Mouse (Mus musculus) lung, postnatal 10 days (tissue): Measurements from ENCODE around the gene Thtpa.

ENCODE experiments used
- DNase-seq: peaks from one replicate; pipeline ENCODE4 v3.0.0; 2021

The Thtpa gene

DNA sequence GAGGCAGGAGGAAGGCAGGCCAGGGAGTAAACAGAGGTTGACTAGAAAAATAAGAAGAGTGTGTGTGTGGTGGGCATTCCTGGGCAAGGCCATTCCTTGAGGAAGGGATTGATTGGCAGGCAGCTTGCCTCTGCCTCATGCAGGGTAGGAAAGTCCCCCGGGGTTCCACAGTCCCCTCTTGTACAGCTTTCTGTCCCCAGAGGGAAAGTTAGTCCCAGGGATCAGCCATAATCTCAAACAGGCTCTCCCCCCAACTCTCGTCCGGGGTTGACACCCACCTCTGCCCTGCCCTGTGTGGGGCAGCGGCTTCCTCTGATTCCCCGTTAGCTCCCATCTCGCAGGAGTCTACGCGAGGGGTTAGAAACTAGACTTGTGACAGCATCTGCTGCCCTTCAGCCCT, 12.4 kb downstream of the Thtpa start:
- no peak for DNase-seq

- DNase-seq: no peak
These were observed 13.8 kb downstream of the Thtpa start for GRCm38 (mm10) chr14:55108202-55108870.

GRCm38 (mm10) chr14:55109048-55109873, 14.7 kb downstream of the Thtpa start:
- DNase-seq: no peak

- no peak for DNase-seq
These were observed 15.5 kb downstream of the Thtpa start for GRCm38 (mm10) chr14:55110076-55110475.

- no peak for DNase-seq
These were observed 17.1 kb downstream of the Thtpa start for GRCm38 (mm10) chr14:55111720-55112119.

DNA sequence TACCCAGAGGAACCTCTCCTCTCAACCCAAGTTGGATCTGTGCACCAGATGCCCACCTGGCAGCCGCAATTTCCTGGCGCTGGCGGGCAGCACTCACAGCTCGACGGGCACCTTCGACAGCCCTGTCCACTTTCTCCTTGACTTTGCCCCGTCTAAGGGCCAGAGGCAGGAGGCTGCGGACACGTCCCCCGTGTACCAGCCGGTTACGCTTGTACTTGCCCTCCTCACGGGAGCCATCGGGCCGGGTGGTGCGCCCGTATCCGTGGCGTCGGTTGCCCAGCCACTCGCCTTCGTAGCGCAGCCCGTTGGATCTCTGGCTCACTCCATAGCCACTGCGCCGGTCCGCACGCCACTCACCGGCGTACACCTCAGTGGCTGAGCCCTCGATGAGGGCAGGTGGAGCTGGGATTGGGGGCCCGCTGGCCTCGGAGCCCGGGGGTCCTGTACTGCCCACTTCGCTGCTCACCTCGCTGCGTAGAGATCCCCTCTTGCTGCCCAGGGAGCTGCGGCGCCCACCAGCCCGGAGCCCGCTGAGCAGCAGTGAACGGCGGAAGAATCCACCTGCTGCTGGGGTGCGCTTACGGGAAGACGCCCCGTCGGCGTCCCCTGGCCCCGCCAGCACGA, 18.9 kb downstream of the Thtpa start:
- no peak for DNase-seq

- no peak for DNase-seq
These were observed 19.5 kb downstream of the Thtpa start for GRCm38 (mm10) chr14:55113975-55114645.

GRCm38 (mm10) chr14:55114759-55115701, 20.4 kb downstream of the Thtpa start:
- peak; percentile 67 for DNase-seq

DNA sequence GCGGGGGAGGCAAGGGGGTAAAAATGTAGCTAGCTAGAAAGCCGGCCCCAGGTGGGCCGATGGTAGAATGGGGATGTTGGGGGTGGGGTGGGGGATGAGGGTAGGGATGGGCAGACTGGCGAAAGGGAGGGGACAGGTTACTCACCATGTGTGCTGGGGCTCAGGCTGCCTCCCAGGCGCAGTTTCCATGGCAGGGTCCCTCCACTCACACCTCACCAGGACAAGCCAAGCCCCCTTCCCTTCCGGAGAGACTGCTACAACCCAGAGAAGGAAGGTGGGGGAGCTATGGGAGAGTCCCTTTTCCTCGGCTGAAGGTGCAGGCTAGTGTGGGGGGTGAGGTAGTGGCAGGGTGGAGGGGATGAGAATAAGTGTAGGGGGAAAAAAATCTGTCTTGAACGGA, 21.3 kb downstream of the Thtpa start:
- DNase-seq: no peak

DNA sequence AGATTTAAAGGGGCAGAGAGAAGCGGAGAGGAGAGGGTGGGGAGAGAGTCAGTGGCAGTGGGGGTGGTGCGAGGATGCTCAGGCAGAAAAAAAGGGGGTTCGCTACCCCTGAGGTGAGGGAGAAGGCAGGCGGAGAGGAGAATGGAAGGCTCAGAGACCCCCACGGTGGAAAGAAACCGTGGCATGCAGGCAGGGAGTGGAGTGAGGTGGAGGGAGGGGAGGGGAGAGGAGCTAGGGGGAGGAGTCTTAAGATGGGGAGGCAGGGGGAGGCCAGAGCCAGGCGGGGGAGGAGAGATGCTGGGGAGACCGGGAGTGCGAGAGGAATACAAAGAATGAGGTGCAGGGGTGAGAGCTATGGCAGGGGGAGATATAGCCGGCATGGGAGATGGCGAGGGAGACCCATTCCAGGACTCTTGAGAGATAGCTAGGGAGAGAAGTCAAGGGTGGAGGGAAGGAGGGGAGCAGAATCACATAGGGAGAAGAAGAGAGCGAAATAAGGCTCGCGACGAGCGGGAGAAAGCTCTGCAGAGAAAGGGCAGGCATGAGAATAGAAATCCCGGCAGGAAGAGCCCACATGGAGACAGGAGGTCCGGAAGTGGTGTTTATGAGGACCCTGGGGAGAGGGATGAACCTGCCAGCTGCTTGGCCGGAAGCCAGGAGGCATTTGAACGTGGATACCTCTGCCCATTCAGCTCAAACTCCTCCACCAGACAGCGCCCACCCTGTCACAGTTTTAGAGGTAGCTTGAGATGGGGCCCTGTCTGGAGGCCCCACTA, 22.0 kb downstream of the Thtpa start, which contains the start of gene Jph4:
Jph4 (minus strand) TSS at position 511 of the 776 bp plus-strand sequence.
- no peak for DNase-seq

- DNase-seq: no peak
These were observed 24.3 kb downstream of the Thtpa start for GRCm38 (mm10) chr14:55118852-55119251.

DNA sequence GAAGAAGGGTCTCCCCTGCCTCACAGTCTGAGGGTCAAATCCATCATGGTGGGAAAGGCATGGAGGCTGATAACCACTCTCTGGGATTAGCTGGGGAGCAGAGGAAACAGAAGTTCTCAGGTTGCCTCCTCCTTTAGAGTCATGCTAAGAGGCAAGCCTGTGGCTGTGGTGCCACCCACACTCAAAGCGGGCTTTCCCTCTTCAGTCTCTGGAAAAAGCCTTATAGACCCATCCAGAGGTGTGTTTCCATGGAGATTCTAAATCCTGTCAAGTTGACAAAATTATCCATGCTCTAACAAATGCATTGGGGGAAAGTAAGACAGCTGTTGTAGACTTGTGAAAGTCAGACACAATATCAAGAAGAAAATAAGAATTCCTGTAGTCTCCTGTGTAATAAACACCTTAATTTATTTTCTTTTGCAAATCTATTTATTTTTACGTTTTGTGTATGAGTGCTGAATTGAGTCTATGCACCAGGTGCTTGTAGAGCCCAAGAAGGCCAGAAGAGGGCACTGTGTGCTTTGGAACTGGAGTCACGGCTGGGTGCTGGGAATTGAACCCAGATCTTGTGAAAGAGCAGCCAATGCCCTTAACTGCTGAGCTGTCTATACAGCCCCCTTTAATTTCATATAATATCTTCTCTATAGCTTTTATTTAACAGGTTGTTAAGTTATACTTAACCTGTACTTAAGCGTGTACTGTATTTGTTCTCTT, 25.0 kb downstream of the Thtpa start:
- DNase-seq: no peak

GRCm38 (mm10) chr14:55121947-55122346, 27.4 kb downstream of the Thtpa start:
- DNase-seq: peak; percentile 88

- no peak for DNase-seq
These were observed 27.8 kb downstream of the Thtpa start for GRCm38 (mm10) chr14:55122359-55122758.

- DNase-seq: no peak
These were observed 31.1 kb downstream of the Thtpa start for GRCm38 (mm10) chr14:55125711-55126110.

DNA sequence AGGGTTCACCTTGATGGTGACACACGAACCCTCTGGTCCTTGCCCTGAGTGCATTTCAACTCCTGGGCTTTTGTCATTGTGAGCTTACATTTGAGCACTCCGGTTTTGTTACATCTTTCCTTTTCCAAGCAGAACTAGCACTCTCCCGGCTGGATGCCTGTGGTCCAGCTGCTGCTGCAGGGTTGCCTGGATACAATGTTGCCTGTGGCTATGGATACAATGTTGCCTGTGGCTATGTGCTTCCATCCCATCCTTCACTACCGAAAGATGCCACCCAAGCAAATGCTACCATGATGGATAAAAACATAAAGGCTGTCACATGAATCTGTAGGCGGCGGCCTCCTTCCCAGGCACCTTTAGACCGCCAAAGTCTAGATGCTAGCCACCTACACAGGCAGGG, 31.9 kb downstream of the Thtpa start:
- DNase-seq: no peak

- DNase-seq: no peak
These were observed 41.1 kb downstream of the Thtpa start for GRCm38 (mm10) chr14:55135676-55136075.

DNA sequence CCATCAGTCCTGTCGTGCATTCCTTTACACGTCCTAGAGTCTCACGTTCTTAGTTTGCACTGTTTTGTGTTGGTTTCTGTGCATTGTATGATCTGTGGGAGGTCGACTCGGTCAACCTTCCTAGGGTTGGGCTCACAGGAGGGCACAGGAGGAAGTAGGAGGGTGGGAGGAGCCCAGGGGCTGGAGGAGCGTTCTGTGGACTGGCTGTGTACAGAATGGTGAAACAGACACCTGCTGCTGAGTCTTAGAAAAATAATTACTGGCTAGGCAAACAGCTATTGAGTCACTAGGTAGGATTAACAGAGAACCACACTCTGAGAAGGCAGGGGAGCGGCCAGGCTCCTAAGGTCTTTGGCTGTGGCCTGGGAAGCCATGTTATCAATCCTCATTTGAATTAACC, 44.7 kb downstream of the Thtpa start:
- no peak for DNase-seq

- DNase-seq: no peak
These were observed 51.7 kb downstream of the Thtpa start for GRCm38 (mm10) chr14:55146324-55146723.

GRCm38 (mm10) chr14:55146829-55147401, 52.3 kb downstream of the Thtpa start:
- peak; percentile 42 for DNase-seq
